ENCODE assay signal across 8 mouse cellular contexts in genomic region chr9:61727651-61728050, GRCm38 (mm10).
"Had no signal": no experiment of that assay in that cellular context is flagged by ENCODE, and none has a peak within 500 bp of the region (broad histone marks: within the 10 kb centered on the region; RNA-seq: fewer than 3 reads in every experiment).

No protein-coding gene starts in this region.

- H3K4me1 ChIP-seq: intestine, embryonic 15.5 days; liver, embryonic 15.5 days had no signal

- DNase-seq: kidney, adult 18-20 months; kidney, postnatal 10 days; thymus, adult 18-20 months; thymus, postnatal 14 days had no signal

- H3K4me3 ChIP-seq: intestine, embryonic 15.5 days; limb, embryonic 12.5 days; liver, embryonic 15.5 days; midbrain, embryonic 13.5 days had no signal
